Mouse (Mus musculus) olfactory bulb, adult 2 months (tissue): ENCODE measurements around the gene Capn8.

Experiments used
- CTCF ChIP-seq: fragments of 200-500 bp; IDR thresholded peaks from 2 replicates; pipeline ENCODE4 v1.5.1; 2012; ENCODE audit warnings: low read depth, mild to moderate bottlenecking, low read length, moderate library complexity; ENCODE audit not compliant: insufficient read depth
- POLR2A ChIP-seq: fragments of 200-500 bp; IDR thresholded peaks from 2 replicates; pipeline ENCODE4 v1.6.1; 2012; ENCODE audit warnings: mild to moderate bottlenecking, low read depth, low read length, moderate library complexity; ENCODE audit not compliant: insufficient read depth

DNA sequence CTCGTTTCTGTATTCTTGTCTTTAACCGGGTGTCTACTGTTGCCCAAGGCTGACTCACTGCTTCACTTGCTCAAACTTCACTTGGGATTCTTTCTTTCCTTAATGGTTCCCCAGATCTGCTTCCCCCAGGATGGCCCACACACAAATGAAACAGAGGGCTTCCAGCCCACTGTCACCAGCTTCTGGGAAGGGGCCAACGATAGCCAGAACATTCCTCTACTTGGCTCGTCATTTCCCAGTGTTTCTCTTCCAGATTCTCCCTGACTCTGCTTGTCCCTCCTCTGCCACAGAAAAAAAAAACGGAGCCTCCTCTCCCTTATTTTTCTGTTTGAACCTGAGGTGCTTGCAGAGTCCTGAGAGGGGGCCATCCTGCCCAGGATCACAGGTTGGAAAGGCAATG lies 45.5 kb upstream of the Capn8 start:
- TF ChIP-seq CTCF (no peak), POLR2A (no peak)
